Mouse (Mus musculus): ENCODE measurements around the gene Cxcl5.

- no peak for TF ChIP-seq CTCF (IDR thresholded peaks at IDR 0.05; ENCODE audit: borderline replicate concordance, insufficient read depth, low read length)
- no peak for TF ChIP-seq POLR2A (IDR thresholded peaks at IDR 0.05; ENCODE audit: low read depth, low read length)
Measured at GRCm38 (mm10) chr5:90807176-90807950, 48.2 kb downstream of the Cxcl5 start.

All from embryonic fibroblast, embryonic 13.5 days (primary cell).